Mouse (Mus musculus): ENCODE data around the gene Apobec4. TPM values are rescaled to one million over a fixed set of nuclear protein-coding genes. Genes with fewer than 3 reads are reported as not detected.

The Apobec4 gene
- total RNA-seq (2021), result not detected

- peak in 1 of 2 experiments; percentile 54 for DNase-seq (ENCODE audit: extremely low spot score in 1 of 2, low spot score in 2 of 2)
- intact Hi-C loops (cut with DNase I), result no loop called here
These were observed at the start of gene Apobec4 for GRCm38 (mm10) chr1:152750312-152750965. Gene Apobec4, plus strand, starts transcription at chr1:152750551.

- intact Hi-C loops (cut with DNase I), result no loop called here
- no peak for DNase-seq (ENCODE audit: extremely low spot score in 1 of 2, low spot score in 2 of 2)
These were observed 49.3 kb upstream of the Apobec4 start for GRCm38 (mm10) chr1:152701066-152701465.

- DNase-seq (ENCODE audit: extremely low spot score in 1 of 2, low spot score in 2 of 2), result no peak
These were observed 47.4 kb upstream of the Apobec4 start for GRCm38 (mm10) chr1:152702920-152703319.

GRCm38 (mm10) chr1:152703941-152704340, 46.4 kb upstream of the Apobec4 start:
- intact Hi-C loops (cut with DNase I), result no loop called here
- no peak for DNase-seq (ENCODE audit: extremely low spot score in 1 of 2, low spot score in 2 of 2)

More at GRCm38 (mm10) chr1:152702920-152703319, 47.4 kb upstream of the Apobec4 start:
- intact Hi-C loops (cut with DNase I), result no loop called here

GRCm38 (mm10) chr1:152707560-152707959, 42.8 kb upstream of the Apobec4 start:
- DNase-seq (ENCODE audit: extremely low spot score in 1 of 2, low spot score in 2 of 2), result no peak
- intact Hi-C loops (cut with DNase I), result no loop called here

GRCm38 (mm10) chr1:152711037-152711436, 39.3 kb upstream of the Apobec4 start:
- DNase-seq (ENCODE audit: extremely low spot score in 1 of 2, low spot score in 2 of 2), result no peak
- intact Hi-C loops (cut with DNase I), result no loop called here

- intact Hi-C loops (cut with DNase I), result no loop called here
- DNase-seq (ENCODE audit: extremely low spot score in 1 of 2, low spot score in 2 of 2), result no peak
These were observed 36.4 kb upstream of the Apobec4 start for GRCm38 (mm10) chr1:152713924-152714323.

GRCm38 (mm10) chr1:152714405-152714804, 35.9 kb upstream of the Apobec4 start:
- DNase-seq (ENCODE audit: extremely low spot score in 1 of 2, low spot score in 2 of 2), result no peak
- intact Hi-C loops (cut with DNase I), result no loop called here

GRCm38 (mm10) chr1:152717329-152717728, 33.0 kb upstream of the Apobec4 start:
- intact Hi-C loops (cut with DNase I), result no loop called here
- DNase-seq (ENCODE audit: extremely low spot score in 1 of 2, low spot score in 2 of 2), result no peak

GRCm38 (mm10) chr1:152718200-152718599, 32.2 kb upstream of the Apobec4 start:
- DNase-seq (ENCODE audit: extremely low spot score in 1 of 2, low spot score in 2 of 2), result no peak
- intact Hi-C loops (cut with DNase I), result no loop called here

- intact Hi-C loops (cut with DNase I), result no loop called here
These were observed 29.4 kb upstream of the Apobec4 start for GRCm38 (mm10) chr1:152720969-152721368.

GRCm38 (mm10) chr1:152721535-152722198, 28.7 kb upstream of the Apobec4 start:
- DNase-seq (ENCODE audit: extremely low spot score in 1 of 2, low spot score in 2 of 2), result no peak
- intact Hi-C loops (cut with DNase I), result no loop called here

More at GRCm38 (mm10) chr1:152720969-152721368, 29.4 kb upstream of the Apobec4 start:
- DNase-seq (ENCODE audit: extremely low spot score in 1 of 2, low spot score in 2 of 2), result no peak

GRCm38 (mm10) chr1:152724286-152724685, 26.1 kb upstream of the Apobec4 start:
- intact Hi-C loops (cut with DNase I), result no loop called here
- no peak for DNase-seq (ENCODE audit: extremely low spot score in 1 of 2, low spot score in 2 of 2)

GRCm38 (mm10) chr1:152726095-152726494, 24.3 kb upstream of the Apobec4 start:
- intact Hi-C loops (cut with DNase I), result no loop called here
- DNase-seq (ENCODE audit: extremely low spot score in 1 of 2, low spot score in 2 of 2), result no peak

GRCm38 (mm10) chr1:152727604-152728236, 22.6 kb upstream of the Apobec4 start:
- intact Hi-C loops (cut with DNase I), result no loop called here
- DNase-seq (ENCODE audit: extremely low spot score in 1 of 2, low spot score in 2 of 2), result no peak

GRCm38 (mm10) chr1:152738793-152739192, 11.6 kb upstream of the Apobec4 start:
- no peak for DNase-seq (ENCODE audit: extremely low spot score in 1 of 2, low spot score in 2 of 2)
- intact Hi-C loops (cut with DNase I), result no loop called here

- intact Hi-C loops (cut with DNase I), result no loop called here
- DNase-seq (ENCODE audit: extremely low spot score in 1 of 2, low spot score in 2 of 2), result no peak
These were observed 11.0 kb upstream of the Apobec4 start for GRCm38 (mm10) chr1:152739374-152739773.

GRCm38 (mm10) chr1:152743095-152743826, 7.1 kb upstream of the Apobec4 start:
- intact Hi-C loops (cut with DNase I), result no loop called here

GRCm38 (mm10) chr1:152746426-152746825, 3.9 kb upstream of the Apobec4 start:
- peak; percentile 84 to 85 for DNase-seq (ENCODE audit: extremely low spot score in 1 of 2, low spot score in 2 of 2)
- intact Hi-C loops (cut with DNase I), result loop anchor here (2.0 to 5.0 kb wide), 2 partner anchors 124 to 222 kb away; no protein-coding TSS in a partner anchor

More at GRCm38 (mm10) chr1:152743095-152743826, 7.1 kb upstream of the Apobec4 start:
- DNase-seq (ENCODE audit: extremely low spot score in 1 of 2, low spot score in 2 of 2), result no peak
